Mouse (Mus musculus): ENCODE data around the gene Slpi. TPM values are rescaled to one million over a fixed set of nuclear protein-coding genes. Genes with fewer than 3 reads are reported as not detected.

The Slpi gene
- total RNA-seq, 2 experiments from 2014 or later, result not detected

DNA sequence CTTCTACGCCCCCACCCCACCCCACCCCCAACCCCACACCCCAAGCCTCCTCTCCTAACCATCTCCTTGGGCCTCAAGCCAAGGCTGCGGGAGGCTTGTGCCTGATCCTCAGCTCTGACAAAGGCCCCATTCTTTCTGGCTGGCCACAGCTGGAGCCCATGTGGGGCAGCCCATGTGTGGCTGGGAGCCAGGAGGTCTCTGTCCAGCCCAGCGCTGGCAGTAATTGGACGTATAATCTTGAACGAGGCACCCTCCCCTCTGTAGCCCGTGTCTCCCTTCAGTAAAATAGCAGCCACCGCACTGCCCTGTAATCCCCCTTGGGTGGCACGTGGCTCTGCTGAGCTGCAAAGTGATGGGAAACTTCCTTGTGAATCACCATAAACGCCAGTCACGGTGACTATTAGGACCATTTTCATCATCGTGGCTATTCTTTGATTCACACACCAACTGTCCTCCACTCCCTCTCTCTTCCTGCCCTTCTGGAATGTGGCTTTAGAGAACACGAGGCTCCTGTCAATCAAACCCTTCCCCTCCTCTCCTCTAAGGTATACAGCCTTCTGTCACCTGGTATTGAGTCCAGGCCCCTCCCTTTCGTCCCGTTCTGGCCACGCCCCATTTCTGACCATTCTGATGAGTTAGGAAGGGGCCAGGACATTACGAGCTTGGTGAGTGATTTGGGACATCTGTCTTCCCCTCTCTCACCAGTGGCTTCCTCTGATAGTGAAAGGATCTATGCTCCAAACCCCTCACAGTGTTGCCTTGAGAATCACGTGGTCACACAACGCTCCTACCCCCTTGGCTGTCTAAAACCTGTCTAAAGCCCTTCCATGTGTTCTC is 2.8 kb downstream of the Slpi start:
- no peak for ATAC-seq (replicated peaks; ENCODE audit: low FRiP score, low TSS enrichment, poor library complexity, severe bottlenecking)

DNA sequence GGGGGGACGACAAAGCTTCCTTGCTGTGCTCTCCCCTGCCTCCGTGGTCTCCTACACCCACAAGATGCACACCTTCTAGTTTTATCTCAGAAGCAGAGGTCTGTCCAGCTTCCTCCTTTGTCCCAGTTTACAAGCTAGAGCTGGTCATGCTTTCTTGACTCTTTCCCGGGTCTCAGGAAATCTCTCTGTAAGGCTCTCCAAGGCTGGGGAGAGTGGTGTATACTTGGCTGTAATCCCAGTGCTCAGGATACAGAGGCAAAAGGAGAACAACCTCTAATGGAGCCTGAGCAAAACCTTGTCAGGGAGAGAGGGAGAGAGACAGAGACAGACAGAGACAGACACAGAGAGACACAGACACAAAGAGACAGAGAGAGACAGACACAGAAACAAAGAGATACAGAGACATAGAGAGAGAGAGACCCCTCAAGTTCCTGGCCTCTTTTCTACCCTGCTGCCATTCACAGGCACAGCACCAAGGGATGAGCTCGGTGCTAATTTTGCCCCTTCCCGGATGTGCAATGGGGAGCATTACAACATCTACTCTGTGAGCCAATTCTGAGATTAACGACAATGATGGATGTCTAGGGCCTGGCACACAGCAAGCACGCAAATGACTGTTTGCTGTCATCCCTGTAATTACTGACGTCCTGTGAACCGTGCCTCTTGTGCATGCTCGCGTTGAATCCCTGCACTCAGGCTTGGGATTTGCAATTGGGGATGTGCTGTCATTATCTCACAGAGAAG is 5.1 kb downstream of the Slpi start:
- ATAC-seq (replicated peaks; ENCODE audit: low FRiP score, low TSS enrichment, poor library complexity, severe bottlenecking), result no peak

DNA sequence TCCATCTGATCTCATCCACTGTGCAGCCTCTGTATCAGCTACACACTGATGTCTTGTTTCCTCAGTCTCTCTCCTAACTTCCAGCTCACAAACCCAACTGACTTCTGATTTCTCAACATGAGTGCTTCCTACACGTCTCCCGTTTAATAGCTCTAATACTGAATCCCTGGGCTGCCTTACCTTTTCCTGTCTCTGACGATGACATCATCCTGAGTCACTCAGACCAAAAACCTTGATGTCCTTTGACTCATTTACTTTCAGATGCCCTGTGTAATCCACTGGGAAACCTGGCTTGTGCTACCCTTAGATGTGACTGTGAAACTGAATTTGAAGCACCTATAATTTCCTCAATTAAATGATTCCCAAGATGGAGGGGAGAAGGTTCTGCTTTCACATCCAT is 5.9 kb downstream of the Slpi start:
- no peak for ATAC-seq (replicated peaks; ENCODE audit: low FRiP score, low TSS enrichment, poor library complexity, severe bottlenecking)

DNA sequence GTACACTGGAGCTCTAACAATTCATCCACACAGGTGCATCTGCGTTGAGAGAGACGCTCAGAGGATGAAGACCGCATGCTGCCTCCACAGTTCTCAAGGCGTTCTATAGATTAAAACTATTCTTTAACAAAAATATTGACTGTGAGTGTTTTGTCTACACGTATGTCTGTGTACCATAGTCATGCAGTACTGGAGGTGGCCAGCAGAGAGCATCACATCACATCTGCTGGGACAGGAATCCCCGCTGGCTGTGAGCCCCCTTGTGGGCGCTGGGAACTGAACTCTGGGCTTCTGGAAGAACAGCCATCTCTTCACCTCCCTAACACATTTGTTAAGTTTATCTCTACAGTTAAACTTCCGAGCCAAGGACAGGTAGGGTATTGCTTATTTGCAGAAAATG is 7.2 kb downstream of the Slpi start:
- no peak for ATAC-seq (replicated peaks; ENCODE audit: low FRiP score, low TSS enrichment, poor library complexity, severe bottlenecking)

DNA sequence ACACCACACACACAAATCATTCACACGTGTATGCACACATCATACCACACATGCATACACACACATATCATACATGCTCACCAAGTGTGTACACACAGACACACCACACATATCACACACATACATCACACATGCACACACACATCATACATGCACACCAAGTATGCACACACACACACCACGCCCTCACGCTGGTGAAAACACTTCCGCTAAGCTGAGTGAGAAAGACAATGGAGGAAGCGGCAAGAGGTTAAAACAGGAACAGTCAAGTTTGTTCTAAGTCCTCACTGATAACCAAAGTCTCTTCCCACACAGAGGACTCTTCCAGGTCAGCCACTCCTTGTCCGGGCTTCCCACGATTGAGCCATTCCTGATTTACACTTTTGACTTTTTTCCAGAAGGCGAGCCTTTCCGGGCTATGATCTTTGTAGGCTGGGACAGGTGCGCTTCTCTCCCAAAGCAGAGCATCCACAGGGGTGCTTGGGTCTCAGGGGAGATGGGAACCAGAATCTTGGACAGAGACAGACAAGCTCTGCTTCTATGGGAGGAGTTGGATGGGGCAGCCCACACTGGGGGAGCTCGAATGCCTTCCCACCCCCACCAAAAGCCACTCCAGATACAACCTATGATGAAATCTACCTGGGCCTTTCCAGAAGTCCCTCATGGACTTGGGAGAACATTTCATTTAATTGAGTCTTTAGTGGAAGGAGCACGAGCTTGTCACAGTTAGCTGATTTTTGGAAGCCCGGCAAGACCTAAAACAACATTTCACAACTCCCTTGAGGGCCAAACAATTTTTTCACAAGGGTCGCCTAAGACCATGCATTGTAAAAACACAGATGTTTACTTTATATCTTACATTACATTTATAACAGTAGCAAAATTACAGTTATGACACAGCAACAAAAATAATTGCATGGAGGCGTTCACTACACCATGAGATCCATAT is 11.1 kb downstream of the Slpi start:
- 0 out of 2 replicates have a peak, but pooled peaks have one; percentile 14 for ATAC-seq (replicated peaks; ENCODE audit: low FRiP score, low TSS enrichment, poor library complexity, severe bottlenecking)

DNA sequence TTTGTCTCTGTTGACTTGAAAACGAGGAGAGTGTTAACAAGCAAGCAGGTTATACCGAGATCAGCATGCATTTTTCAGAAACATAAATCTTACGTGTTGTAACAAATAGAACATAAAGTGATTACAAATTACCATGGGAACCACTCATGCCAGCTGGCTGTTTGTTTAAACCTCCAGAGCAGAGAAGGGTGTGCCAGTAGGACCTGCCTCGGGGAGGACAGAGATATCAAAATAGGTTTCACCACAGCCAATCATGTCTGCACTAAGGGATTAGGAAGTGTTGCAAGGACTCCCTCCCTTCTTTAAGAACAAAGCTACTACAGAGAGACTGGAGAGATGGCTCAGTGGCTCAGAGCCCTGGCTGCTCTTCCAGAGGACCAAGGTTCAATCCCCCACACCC is 15.7 kb downstream of the Slpi start:
- ATAC-seq (replicated peaks; ENCODE audit: low FRiP score, low TSS enrichment, poor library complexity, severe bottlenecking), result no peak

DNA sequence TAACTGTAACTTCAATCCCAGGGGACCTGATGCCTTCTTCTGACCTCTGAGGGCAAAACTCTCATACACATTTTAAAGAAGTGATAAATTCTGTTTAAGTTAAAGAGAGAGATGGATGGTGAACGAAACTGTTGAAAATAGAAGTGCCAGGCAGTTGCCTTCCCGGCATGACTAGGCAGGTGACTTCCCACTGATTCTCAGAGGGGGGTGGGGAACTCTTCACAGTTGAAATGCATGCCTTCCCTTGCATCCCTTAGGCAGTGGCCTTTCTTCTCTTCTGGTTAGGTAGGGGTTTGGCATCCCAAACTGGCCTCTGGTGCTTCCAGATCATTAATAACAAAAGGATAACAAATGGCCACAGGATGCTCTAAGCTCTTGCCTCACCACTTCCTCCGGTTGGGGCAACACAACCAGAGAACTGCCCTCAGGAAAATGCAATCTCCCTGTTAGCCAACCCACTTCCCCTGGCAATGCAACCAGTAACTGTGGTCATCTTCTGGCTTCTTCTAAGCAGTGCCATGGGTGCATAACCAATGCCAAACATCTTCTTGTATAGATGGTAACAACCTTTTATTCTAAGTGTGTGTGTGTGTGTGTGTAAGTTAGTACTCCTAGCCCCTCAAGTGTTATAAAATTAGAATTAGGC is 16.4 kb downstream of the Slpi start:
- ATAC-seq (replicated peaks; ENCODE audit: low FRiP score, low TSS enrichment, poor library complexity, severe bottlenecking), result no peak

DNA sequence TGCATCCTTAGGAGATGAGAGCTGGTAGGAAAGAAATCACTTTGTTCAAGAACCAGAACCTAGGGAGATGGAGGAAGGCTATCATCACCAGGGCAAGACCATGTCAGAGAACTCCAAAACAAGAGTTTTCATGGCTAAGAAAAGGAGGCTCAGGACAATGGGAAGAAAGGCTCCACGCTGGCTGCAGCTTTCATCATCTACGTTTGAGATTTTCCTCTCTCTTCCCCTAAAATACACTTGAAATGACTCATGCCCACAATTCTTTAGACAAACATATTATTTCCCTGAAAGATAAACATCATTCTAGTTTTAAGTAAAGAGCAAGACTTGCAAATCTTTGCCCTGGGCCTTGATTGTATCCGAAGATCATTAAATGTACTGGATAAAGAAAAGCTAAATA is 17.5 kb downstream of the Slpi start:
- ATAC-seq (replicated peaks; ENCODE audit: low FRiP score, low TSS enrichment, poor library complexity, severe bottlenecking), result no peak

DNA sequence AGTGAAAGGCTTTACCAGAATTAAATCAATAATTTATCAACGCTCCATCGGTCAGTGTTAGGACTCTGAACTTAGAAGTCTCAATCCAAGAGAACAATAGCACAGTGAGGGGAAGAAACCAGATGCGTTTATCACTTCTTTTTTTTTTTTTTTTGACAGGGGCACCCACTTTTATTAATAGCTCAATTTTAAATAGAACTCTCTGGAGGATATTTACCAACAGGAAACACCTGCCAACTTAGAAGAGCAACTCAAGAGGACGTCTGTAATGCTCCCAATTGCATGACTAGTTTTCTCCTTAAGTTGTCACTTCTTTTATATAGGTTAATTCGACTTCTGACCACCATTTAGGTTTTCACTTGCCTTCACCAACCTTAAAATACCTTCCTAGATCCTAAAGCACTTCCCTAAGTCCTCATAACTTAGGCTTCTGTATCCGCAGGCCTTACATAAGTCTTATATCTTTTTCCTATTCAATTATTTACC is 20.2 kb downstream of the Slpi start:
- ATAC-seq (replicated peaks; ENCODE audit: low FRiP score, low TSS enrichment, poor library complexity, severe bottlenecking), result no peak

DNA sequence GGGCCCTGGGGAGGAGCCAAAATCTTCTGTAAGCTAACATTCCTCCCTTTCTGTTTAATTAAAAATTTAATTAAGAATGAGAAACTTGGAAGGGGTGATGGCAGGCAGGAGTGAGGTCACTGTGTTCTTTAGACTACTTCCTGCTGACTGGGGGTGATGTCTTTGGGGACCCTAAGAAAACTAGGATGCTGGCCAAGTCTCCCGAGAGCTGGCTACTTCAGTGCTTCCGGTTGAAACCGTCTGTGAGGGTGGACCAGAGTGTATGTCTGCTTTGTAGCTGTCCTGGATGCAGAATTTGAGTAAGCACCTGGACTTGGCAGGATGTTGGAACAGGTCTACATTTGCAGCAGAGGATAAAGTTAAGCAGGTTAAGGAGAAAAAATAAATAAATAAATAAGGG is 21.9 kb downstream of the Slpi start:
- no peak for ATAC-seq (replicated peaks; ENCODE audit: low FRiP score, low TSS enrichment, poor library complexity, severe bottlenecking)

DNA sequence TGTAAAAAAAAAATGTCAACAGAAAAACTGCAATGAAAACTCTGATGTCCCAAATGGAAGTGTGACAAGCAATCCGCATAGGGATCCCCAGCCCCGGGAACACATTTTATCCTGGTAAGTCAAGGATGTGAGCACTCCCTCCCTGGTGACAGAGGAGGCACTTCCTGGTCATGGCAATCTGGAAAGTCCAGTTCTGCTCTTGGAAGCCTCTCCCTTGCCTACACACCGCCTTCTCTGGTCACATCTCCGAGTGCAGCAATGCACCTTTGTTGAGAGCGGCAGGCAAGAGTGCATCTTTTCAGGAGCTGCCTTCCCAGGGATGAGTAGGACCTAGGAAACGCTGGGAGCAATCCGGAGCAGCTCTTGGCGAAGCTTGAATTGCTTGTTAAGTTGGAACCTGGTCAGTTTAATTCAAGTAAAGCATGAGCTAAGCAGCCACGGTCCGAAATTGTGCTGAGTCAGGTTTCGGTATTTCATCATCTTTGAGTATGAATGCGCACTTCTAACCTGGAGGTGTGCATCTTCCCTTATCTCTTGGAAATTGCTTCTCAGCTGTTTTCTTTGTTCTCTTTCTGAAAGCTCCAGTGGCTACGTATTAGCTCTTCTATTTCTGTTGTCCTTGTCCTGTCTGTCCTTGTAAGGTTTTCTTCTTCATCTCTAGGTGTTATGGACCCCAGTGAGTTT is 27.8 kb downstream of the Slpi start:
- no peak for ATAC-seq (replicated peaks; ENCODE audit: low FRiP score, low TSS enrichment, poor library complexity, severe bottlenecking)

DNA sequence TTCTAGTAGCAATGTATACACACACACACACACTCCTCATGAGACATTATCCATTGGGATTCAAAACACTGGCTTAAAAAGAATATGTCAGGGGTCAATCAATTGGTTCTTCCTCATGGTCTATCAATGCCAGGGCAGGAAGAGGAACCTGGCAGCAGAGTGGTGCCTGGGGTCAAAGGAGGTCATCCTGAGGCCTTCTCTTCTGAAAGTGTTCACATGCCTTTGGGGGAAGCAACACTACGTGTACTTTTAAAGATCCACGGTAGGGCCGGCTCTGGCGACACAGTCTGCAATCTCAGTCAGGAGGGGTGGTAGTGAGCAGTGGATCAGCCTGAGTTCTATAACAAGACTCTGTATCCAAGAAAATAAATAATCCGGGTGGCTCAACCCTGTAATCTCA is 29.2 kb downstream of the Slpi start:
- ATAC-seq (replicated peaks; ENCODE audit: low FRiP score, low TSS enrichment, poor library complexity, severe bottlenecking), result no peak

DNA sequence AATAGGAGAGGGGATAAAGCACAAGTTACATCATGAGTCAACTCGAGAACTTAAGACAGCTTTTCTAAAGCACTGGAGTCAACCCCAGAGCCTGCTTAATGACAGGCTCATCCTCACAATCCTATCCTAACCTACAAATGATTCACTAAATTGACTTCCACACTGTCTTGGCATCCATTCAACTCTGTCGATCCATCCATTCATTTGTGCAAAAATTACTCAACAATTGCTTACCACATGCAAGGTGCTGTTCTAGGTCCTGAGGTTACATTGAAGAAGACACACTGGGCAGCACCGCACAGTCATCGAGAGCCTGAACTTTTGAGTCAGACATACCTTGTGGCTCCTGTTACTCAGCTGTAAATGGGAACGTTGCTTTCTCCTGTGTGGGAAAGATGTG is 29.9 kb downstream of the Slpi start:
- ATAC-seq (replicated peaks; ENCODE audit: low FRiP score, low TSS enrichment, poor library complexity, severe bottlenecking), result no peak

DNA sequence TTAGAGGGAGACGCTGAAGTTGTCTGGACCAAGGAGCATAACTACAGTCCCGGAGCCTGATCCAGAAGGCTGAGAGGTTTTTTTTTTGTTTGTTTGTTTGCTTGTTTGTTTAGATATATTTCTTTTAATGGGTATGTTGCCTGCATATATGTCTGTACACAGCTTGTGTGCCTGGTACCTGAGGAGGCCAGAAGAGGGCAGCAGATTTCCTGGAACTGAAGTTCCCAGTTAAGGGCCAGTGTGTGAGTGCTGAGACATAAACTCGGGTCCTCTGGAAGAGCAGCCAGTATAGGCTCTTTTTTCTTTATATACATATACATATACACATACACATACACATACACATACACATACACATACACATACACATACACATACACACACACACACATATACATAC is 30.5 kb downstream of the Slpi start:
- ATAC-seq (replicated peaks; ENCODE audit: low FRiP score, low TSS enrichment, poor library complexity, severe bottlenecking), result no peak

DNA sequence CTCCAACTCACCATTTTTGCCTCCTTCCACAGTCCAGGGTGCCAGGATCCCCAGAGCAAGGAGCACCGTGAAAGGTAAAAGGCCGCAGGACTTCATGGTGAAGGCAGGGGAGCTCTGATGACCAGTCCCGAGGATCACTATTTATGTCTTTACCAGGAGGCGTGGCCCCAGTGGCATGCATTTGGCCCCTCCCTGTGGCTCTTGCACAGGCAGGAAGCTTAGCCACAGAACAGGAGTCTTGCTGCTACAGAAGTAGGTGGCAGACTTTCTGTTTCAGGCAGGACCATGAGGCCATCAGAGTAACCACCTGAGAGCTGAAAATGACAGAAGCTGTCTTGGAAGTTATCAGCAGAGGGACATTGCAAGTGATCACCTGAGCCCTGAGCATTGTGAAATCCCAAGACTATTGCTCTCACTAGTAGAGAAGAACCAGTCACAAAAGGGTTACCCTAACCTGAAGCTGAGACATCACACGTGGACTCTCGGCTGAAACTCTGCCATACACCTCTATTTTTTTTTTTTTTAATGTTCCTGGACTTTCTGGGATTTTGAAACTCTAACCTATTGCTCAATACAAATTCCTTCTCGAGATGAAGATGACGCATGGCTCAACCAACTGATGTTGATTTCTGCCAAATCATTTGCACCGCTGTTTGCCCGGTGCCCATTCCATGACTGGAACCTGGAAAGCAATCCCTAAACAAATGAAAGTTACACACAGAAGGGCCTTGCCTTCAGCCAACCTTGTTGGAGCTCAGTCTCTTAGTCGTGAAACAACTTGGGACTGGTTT is 32.5 kb downstream of the Slpi start:
- ATAC-seq (replicated peaks; ENCODE audit: low FRiP score, low TSS enrichment, poor library complexity, severe bottlenecking), result peak; percentile 34; the same call in 1 of the 2 replicates

DNA sequence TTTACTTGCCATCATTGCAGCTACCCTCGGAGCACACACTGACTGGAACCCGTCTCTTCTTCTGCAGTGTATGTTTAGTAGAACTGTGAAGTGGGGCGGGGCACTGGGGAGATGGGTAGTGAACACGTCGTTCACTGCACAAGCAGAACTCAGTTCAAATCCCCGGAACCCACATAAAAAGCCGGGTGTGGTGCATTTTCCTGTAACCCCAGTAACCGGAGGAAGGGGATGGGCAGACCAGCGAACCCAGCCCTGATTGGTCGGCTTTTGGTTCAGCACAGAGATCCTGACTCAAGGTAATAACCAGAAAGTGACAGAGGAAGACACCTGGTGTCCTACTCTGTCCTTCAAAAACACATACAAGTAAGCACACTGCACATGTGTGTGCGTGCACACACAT is 35.5 kb downstream of the Slpi start:
- ATAC-seq (replicated peaks; ENCODE audit: low FRiP score, low TSS enrichment, poor library complexity, severe bottlenecking), result no peak

DNA sequence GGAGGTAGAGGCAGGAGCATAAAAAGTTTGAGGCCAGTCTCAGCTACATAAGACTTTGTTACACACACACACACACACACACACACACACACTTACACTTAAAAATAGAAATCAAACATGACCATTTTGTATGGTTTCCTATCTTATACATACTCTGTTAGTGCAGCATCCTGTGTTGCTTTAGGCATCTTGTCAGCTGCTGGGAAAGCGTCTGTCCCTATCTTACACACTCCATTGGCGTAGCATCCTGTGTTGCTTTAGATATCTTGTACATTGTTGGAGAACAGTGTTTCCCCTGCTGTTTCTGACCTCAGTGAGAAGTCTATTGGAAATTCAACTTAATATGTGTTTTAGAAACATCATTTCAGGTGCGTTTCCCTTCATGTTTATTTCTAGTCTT is 36.2 kb downstream of the Slpi start:
- no peak for ATAC-seq (replicated peaks; ENCODE audit: low FRiP score, low TSS enrichment, poor library complexity, severe bottlenecking)

DNA sequence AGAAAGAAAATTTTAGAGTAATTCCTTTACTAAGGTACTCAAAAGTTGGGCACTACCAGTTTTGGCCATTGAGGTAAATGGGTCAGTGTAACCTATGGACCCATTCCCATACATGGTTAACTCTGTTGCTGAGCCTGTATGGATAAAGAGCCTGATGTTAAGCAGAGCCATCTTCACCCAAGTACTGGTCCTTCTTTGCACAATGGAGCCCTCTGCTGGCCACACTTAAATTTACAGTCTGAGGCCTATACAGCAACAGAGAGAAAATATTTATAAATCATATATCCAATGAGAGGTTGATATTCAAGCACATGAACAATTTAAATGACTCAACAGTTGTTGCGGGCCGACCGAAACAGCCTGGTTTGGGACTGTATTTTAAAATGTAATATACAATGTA is 39.9 kb downstream of the Slpi start:
- peak; percentile 84 for ATAC-seq (replicated peaks; ENCODE audit: low FRiP score, low TSS enrichment, poor library complexity, severe bottlenecking)

Measured in megakaryocyte-erythroid progenitor cell, adult 5-6 weeks (primary cell).